Mouse (Mus musculus): Measurements from ENCODE around the gene Grb14.

The Grb14 gene

GRCm38 (mm10) chr2:64887098-64887757, 137.6 kb downstream of the Grb14 start:
- in situ Hi-C loops (cut with MboI; ENCODE audit: low sequenced_read_pairs): no loop called here

GRCm38 (mm10) chr2:64885696-64886095, 139.1 kb downstream of the Grb14 start:
- in situ Hi-C loops (cut with MboI; ENCODE audit: low sequenced_read_pairs): no loop called here

- in situ Hi-C loops (cut with MboI; ENCODE audit: low sequenced_read_pairs): no loop called here
Observed at GRCm38 (mm10) chr2:64878275-64878674, 146.5 kb downstream of the Grb14 start.

Measured in CH12F3 (cell line).